ENCODE assay signal across 14 mouse cellular contexts in genomic region chr6:24037919-24038318, GRCm38 (mm10).
DNase-seq lines count a peak whose midpoint lies in the region; ATAC-seq and TF ChIP-seq lines count a peak whose summit lies in the region.
"Had no signal": no experiment of that assay in that cellular context is flagged by ENCODE, and none has a peak within 500 bp of the region (broad histone marks: within the 10 kb centered on the region; RNA-seq: fewer than 3 reads in every experiment).

No protein-coding gene starts in this region.

- peak; percentile 42 for TF ChIP-seq CTCF in layer of hippocampus, adult 2 months (conservative IDR thresholded peaks at IDR 0.05)

- WGBS in midbrain, embryonic 16.5 days = 88% methylated on average over 3 of the region's 3 CpGs

- no peaks in the 10 kb centered on the region for H3K27me3 ChIP-seq in midbrain, embryonic 16.5 days (ENCODE audit: control insufficient read depth, insufficient read depth, low read depth, low read length)

- H3K4me2 ChIP-seq in midbrain, embryonic 16.5 days (ENCODE audit: low read length) = no peak overlapping the region

- no peak overlapping the region for H3K9ac ChIP-seq in ES-E14 (ENCODE audit: insufficient read depth, low read depth, low read length, poor library complexity, severe bottlenecking)
- H3K9ac ChIP-seq in midbrain, embryonic 16.5 days (ENCODE audit: low read depth, low read length) = no peak overlapping the region
- H3K9ac ChIP-seq: forebrain, postnatal 0 days; liver, embryonic 14.5 days had no signal

- in situ Hi-C loops in ES-E14 (cut with MboI; ENCODE audit: low sequenced_read_pairs in 2 of 2, unreplicated experiment in 2 of 2) = no loop called here

- no peaks in the 10 kb centered on the region for H3K36me3 ChIP-seq in ES-E14 (ENCODE audit: control insufficient read depth, insufficient read depth, low read length, poor library complexity, severe bottlenecking)
- H3K36me3 ChIP-seq in midbrain, embryonic 16.5 days (ENCODE audit: control insufficient read depth, insufficient read depth, low read length) = no peaks in the 10 kb centered on the region

- no peak overlapping the region for H3K4me3 ChIP-seq in layer of hippocampus, adult 2 months
- H3K4me3 ChIP-seq in ES-E14 (ENCODE audit: insufficient read depth in 1 of 2, low read depth in 1 of 2, low read length in 2 of 2, poor library complexity in 1 of 2, severe bottlenecking in 1 of 2) = no peak overlapping the region
- H3K4me3 ChIP-seq in midbrain, embryonic 16.5 days (ENCODE audit: low read depth, low read length) = no peak overlapping the region
- H3K4me3 ChIP-seq: erythroblast, embryonic 14.5 days had no signal

- H3K4me1 ChIP-seq in ES-E14 (ENCODE audit: control insufficient read depth in 2 of 2, insufficient read depth in 2 of 2, low read length in 2 of 2, poor library complexity in 1 of 2) = no peaks in the 10 kb centered on the region
- no peaks in the 10 kb centered on the region for H3K4me1 ChIP-seq in midbrain, embryonic 16.5 days (ENCODE audit: control insufficient read depth, insufficient read depth, low read length)

- no peak for DNase-seq in layer of hippocampus, adult 2 months (ENCODE audit: low spot score in 2 of 2)
- DNase-seq in layer of hippocampus, adult 18-20 months (ENCODE audit: low spot score in 2 of 2) = no peak
- DNase-seq in ES-E14 (ENCODE audit: low read depth, low spot score) = no peak
- DNase-seq in ZHBTc4 (ENCODE audit: low read depth, low spot score) = peak; percentile 20
- no peak for DNase-seq in yolk sac, embryonic 10.5 days (ENCODE audit: low spot score)
- DNase-seq: cerebellum, adult 8-10 months; forebrain, postnatal 0 days; thymus, adult 18-20 months had no signal

- peak; percentile 30; the same call in 1 of the 2 replicates for ATAC-seq in megakaryocyte, adult 5-6 weeks (ENCODE audit: poor library complexity, severe bottlenecking)
- no peak for ATAC-seq in midbrain, embryonic 16.5 days
- ATAC-seq: forebrain, postnatal 0 days; inflammation-experienced regulatory T-cells, adult 6 months had no signal

- no peak overlapping the region for H3K27ac ChIP-seq in layer of hippocampus, adult 2 months
- no peak overlapping the region for H3K27ac ChIP-seq in ES-E14 (ENCODE audit: insufficient read depth, low read depth, low read length, poor library complexity, severe bottlenecking)
- H3K27ac ChIP-seq in midbrain, embryonic 16.5 days (ENCODE audit: low read length) = no peak overlapping the region
- H3K27ac ChIP-seq: liver, embryonic 14.5 days; macrophage had no signal

- H3K9me3 ChIP-seq in ES-E14 (ENCODE audit: control insufficient read depth, insufficient read depth, low read depth, low read length) = no peaks in the 10 kb centered on the region
- H3K9me3 ChIP-seq in midbrain, embryonic 16.5 days (replicated peaks; ENCODE audit: control insufficient read depth, low read length, poor library complexity, severe bottlenecking) = no peaks in the 10 kb centered on the region

TF ChIP-seq in ES-E14, 5 proteins besides CTCF, POLR2A, EP300 and RAD21:
- TF ChIP-seq ZC3H11A (IDR thresholded peaks at IDR 0.05; ENCODE audit: borderline replicate concordance, low read depth, low read length) (peak; percentile 28; the same call in 1 of the 2 replicates), ZNF384 (IDR thresholded peaks at IDR 0.05; ENCODE audit: low read depth, low read length) (no peak), MAFK (IDR thresholded peaks at IDR 0.05; ENCODE audit: insufficient read depth, low read depth, low read length) (no peak), HCFC1 (IDR thresholded peaks at IDR 0.05; ENCODE audit: borderline replicate concordance, insufficient read depth, low read length) (no peak)
